Mouse (Mus musculus): ENCODE results near the gene Pik3r2.

GRCm38 (mm10) chr8:70758616-70759561 lies 17.6 kb downstream of the Pik3r2 start:
- TF ChIP-seq CTCF (IDR thresholded peaks at IDR 0.05; ENCODE audit: low read depth) (no peak), EP300 (IDR thresholded peaks at IDR 0.05; ENCODE audit: low read depth) (no peak)

Data from heart, postnatal 0 days (tissue).